Mouse (Mus musculus): ENCODE measurements around the gene Gga2.
A peak's percentile ranks its signal among the peaks of the same experiment; 100 is the strongest.

Gene Gga2

DNA sequence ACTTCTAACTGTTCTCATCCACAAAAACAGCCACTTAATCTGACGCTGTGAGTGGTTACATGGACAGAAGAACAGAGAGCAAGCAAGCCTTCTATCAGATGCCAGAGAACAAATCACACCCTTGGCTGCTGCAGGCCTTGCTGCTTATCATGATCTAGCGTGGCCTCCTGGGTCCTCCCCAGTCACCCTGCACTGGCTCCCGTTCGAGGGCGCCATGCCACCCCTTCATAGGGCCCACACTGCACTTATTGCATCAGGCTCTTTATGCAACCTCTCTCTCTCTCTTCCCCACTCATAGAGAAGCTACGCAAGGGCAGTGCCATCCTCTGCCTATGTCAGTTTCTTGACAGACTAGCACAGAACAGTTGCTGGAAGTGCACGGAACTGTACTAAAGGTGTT lies 54.9 kb downstream of the Gga2 start:
- DNase-seq (ENCODE audit: low read depth, low spot score) = no peak
- H3K36me3 ChIP-seq (ENCODE audit: control insufficient read depth, insufficient read depth, low read length, poor library complexity, severe bottlenecking) = 0 out of 2 replicates have a peak, but pooled peaks cover 2% of the 10 kb centered on the region
- H3K27me3 ChIP-seq (ENCODE audit: control insufficient read depth, insufficient read depth, low read length, poor library complexity, severe bottlenecking) = no peaks in the 10 kb centered on the region

- Histone ChIP-seq H3K27me3 (ENCODE audit: control insufficient read depth, insufficient read depth, low read length, poor library complexity, severe bottlenecking) (no peaks in the 10 kb centered on the region), H3K36me3 (ENCODE audit: control insufficient read depth, insufficient read depth, low read length, poor library complexity, severe bottlenecking) (no peaks in the 10 kb centered on the region)
- DNase-seq (ENCODE audit: low read depth, low spot score) = peak; percentile 60
These were observed 57.1 kb downstream of the Gga2 start for GRCm38 (mm10) chr7:121963883-121964398.

DNA sequence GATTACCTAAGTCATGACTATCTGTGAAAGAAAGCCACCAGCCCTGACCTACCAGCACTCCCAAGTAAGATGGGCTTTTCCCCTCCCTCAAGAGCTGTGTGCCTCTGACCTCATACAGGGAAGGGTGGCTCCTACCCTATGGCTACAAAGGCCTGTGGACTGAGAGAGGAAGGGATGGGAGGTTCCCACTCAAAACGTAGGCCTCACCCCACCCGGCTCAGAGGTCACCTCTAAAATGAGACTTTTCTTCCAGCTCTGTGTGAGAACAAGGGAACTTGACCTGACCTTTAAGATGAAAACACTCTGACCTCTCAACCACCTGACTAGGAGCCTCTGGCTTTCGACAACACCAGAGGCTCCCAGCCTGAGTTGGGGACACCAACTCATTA lies 58.5 kb downstream of the Gga2 start:
- H3K36me3 ChIP-seq (ENCODE audit: control insufficient read depth, insufficient read depth, low read length, poor library complexity, severe bottlenecking) = no peaks in the 10 kb centered on the region
- no peak for DNase-seq (ENCODE audit: low read depth, low spot score)

GRCm38 (mm10) chr7:121961913-121962570 lies 59.0 kb downstream of the Gga2 start:
- no peak for DNase-seq (ENCODE audit: low read depth, low spot score)
- Histone ChIP-seq H3K27me3 (ENCODE audit: control insufficient read depth, insufficient read depth, low read length, poor library complexity, severe bottlenecking) (no peaks in the 10 kb centered on the region), H3K36me3 (ENCODE audit: control insufficient read depth, insufficient read depth, low read length, poor library complexity, severe bottlenecking) (no peaks in the 10 kb centered on the region)

More for the DNA sequence above, 58.5 kb downstream of the Gga2 start:
- H3K27me3 ChIP-seq (ENCODE audit: control insufficient read depth, insufficient read depth, low read length, poor library complexity, severe bottlenecking) = no peaks in the 10 kb centered on the region

GRCm38 (mm10) chr7:121955802-121956201 lies 65.2 kb downstream of the Gga2 start:
- DNase-seq (ENCODE audit: low read depth, low spot score) = no peak
- Histone ChIP-seq H3K27me3 (ENCODE audit: control insufficient read depth, insufficient read depth, low read length, poor library complexity, severe bottlenecking) (no peaks in the 10 kb centered on the region), H3K36me3 (ENCODE audit: control insufficient read depth, insufficient read depth, low read length, poor library complexity, severe bottlenecking) (0 out of 2 replicates have a peak, but pooled peaks cover 2% of the 10 kb centered on the region)

GRCm38 (mm10) chr7:121954891-121955669 lies 65.9 kb downstream of the Gga2 start:
- DNase-seq (ENCODE audit: low read depth, low spot score) = no peak
- 0 out of 2 replicates have a peak, but pooled peaks cover 2% of the 10 kb centered on the region for H3K36me3 ChIP-seq (ENCODE audit: control insufficient read depth, insufficient read depth, low read length, poor library complexity, severe bottlenecking)
- no peaks in the 10 kb centered on the region for H3K27me3 ChIP-seq (ENCODE audit: control insufficient read depth, insufficient read depth, low read length, poor library complexity, severe bottlenecking)

DNA sequence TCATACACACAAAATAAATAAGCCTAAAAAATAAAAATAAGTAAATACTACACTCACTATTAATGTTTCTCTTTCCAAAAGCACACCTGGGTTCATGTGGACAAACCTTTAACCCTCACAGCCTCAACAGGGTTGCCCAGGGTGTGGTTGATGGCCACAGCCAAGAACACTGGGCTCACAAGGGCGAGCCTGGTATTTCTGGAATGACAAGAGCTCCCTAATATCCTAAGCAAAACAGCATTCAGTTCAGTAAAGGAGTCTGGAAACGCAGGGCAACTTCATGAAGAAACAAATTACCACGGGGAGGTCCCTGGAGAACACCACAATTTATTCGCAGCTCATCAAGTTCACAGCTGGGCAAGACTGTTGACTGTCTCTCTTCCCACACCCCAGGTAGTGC lies 73.5 kb downstream of the Gga2 start:
- no peaks in the 10 kb centered on the region; the same call in none of the 2 replicates for H3K36me3 ChIP-seq (ENCODE audit: control insufficient read depth, insufficient read depth, low read length, poor library complexity, severe bottlenecking)
- no peaks in the 10 kb centered on the region for H3K27me3 ChIP-seq (ENCODE audit: control insufficient read depth, insufficient read depth, low read length, poor library complexity, severe bottlenecking)
- DNase-seq (ENCODE audit: low read depth, low spot score) = no peak

- H3K36me3 ChIP-seq (ENCODE audit: control insufficient read depth, insufficient read depth, low read length, poor library complexity, severe bottlenecking) = no peaks in the 10 kb centered on the region; the same call in none of the 2 replicates
- H3K27me3 ChIP-seq (ENCODE audit: control insufficient read depth, insufficient read depth, low read length, poor library complexity, severe bottlenecking) = no peaks in the 10 kb centered on the region
- no peak for DNase-seq (ENCODE audit: low read depth, low spot score)
These were observed 74.8 kb downstream of the Gga2 start for GRCm38 (mm10) chr7:121946196-121946595.

GRCm38 (mm10) chr7:121942371-121942770 lies 78.7 kb downstream of the Gga2 start:
- Histone ChIP-seq H3K36me3 (ENCODE audit: control insufficient read depth, insufficient read depth, low read length, poor library complexity, severe bottlenecking) (no peaks in the 10 kb centered on the region; the same call in 1 of the 2 replicates), H3K27me3 (ENCODE audit: control insufficient read depth, insufficient read depth, low read length, poor library complexity, severe bottlenecking) (no peaks in the 10 kb centered on the region)
- DNase-seq (ENCODE audit: low read depth, low spot score) = no peak

GRCm38 (mm10) chr7:121941640-121942039 lies 79.4 kb downstream of the Gga2 start:
- Histone ChIP-seq H3K36me3 (ENCODE audit: control insufficient read depth, insufficient read depth, low read length, poor library complexity, severe bottlenecking) (no peaks in the 10 kb centered on the region), H3K27me3 (ENCODE audit: control insufficient read depth, insufficient read depth, low read length, poor library complexity, severe bottlenecking) (no peaks in the 10 kb centered on the region)
- no peak for DNase-seq (ENCODE audit: low read depth, low spot score)

DNA sequence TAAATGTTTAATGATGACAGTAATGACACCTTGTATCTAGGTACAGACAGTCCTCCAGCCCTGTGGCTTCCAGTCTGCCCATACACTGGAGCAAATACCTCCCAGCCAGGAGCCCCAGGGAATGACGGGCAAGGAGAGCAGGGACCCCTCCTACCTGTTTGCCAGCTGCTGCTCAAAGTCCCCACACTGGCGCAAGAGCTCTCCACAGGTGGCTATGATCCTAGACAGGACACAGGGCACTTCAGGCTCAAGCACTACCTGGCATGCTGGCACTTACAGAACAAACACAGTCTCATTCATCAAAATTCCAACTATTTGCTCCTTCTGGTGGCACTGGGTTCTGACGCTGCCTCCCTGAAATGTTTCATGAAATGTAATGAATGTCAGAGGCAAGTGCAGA lies 80.0 kb downstream of the Gga2 start:
- H3K27me3 ChIP-seq (ENCODE audit: control insufficient read depth, insufficient read depth, low read length, poor library complexity, severe bottlenecking) = no peaks in the 10 kb centered on the region
- no peak for DNase-seq (ENCODE audit: low read depth, low spot score)

GRCm38 (mm10) chr7:121939729-121940128 lies 81.3 kb downstream of the Gga2 start:
- Histone ChIP-seq H3K36me3 (ENCODE audit: control insufficient read depth, insufficient read depth, low read length, poor library complexity, severe bottlenecking) (no peaks in the 10 kb centered on the region; the same call in 1 of the 2 replicates), H3K27me3 (ENCODE audit: control insufficient read depth, insufficient read depth, low read length, poor library complexity, severe bottlenecking) (no peaks in the 10 kb centered on the region)
- no peak for DNase-seq (ENCODE audit: low read depth, low spot score)

More for the DNA sequence above, 80.0 kb downstream of the Gga2 start:
- no peaks in the 10 kb centered on the region for H3K36me3 ChIP-seq (ENCODE audit: control insufficient read depth, insufficient read depth, low read length, poor library complexity, severe bottlenecking)

DNA sequence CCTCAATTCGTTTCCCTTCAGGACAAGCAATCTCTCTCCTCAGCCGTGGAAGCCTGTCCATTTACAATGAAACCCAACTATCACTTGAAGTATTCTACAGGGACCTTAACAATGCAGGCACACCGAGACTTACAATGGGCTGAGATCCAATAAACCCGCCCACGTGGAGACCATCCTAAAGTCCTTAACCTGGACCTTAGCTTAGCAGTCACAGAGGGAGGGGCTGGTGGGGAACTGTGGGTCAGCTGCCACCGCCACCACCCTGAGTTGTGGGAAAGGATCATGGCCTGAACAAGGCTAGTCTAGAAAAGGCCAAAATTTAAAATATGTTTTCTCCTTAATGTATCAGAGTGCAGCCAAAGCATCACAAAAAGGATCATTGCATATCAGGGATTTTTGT lies 81.8 kb downstream of the Gga2 start:
- Histone ChIP-seq H3K36me3 (ENCODE audit: control insufficient read depth, insufficient read depth, low read length, poor library complexity, severe bottlenecking) (no peaks in the 10 kb centered on the region; the same call in 1 of the 2 replicates), H3K27me3 (ENCODE audit: control insufficient read depth, insufficient read depth, low read length, poor library complexity, severe bottlenecking) (no peaks in the 10 kb centered on the region)
- DNase-seq (ENCODE audit: low read depth, low spot score) = no peak

DNA sequence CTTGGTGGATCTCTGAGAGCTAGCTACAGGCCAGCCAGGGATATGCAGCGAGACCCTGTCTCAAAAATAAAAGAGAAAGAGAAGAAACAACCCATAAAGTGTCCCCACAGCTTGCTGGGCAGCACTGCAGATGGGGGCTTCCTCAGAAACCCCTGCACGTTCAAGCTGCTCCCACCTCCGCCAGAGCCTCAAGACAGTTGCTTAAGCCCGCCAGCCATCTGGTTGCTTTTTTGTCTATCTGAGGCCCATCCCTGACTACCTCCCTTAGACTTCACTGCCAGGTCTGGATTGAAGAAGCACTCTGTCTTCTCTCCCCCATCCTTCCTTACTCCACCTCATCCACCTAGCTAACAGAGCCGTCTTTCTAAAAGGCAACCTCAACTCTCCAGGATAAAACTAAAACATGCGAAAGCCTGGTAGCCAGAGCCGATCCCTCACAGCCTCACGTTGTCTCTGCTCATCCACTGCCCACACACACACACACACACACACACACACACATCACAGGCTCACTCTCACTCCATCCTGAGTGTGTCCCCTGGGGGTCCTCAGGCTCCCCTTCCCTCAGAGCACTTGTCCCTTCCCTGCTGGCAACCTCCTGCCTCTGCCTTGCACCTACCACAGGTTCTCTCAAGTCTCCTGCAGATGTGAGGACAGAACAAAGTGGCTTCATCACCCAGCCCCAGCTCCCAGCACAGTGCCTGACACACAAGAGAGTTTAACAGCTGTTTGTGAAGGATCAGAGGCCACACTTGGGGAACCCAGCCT lies 82.7 kb downstream of the Gga2 start:
- Histone ChIP-seq H3K36me3 (ENCODE audit: control insufficient read depth, insufficient read depth, low read length, poor library complexity, severe bottlenecking) (no peaks in the 10 kb centered on the region; the same call in 1 of the 2 replicates), H3K27me3 (ENCODE audit: control insufficient read depth, insufficient read depth, low read length, poor library complexity, severe bottlenecking) (no peaks in the 10 kb centered on the region)
- no peak for DNase-seq (ENCODE audit: low read depth, low spot score)
